Mouse (Mus musculus): Measurements from ENCODE around the gene Ccdc171.

GRCm38 (mm10) chr4:83519807-83520206, 5.5 kb upstream of the Ccdc171 start:
- TF ChIP-seq POLR2A (IDR thresholded peaks at IDR 0.05; ENCODE audit: borderline replicate concordance, extremely low read depth, low read depth, low read length): no peak
- TF ChIP-seq CTCF (IDR thresholded peaks at IDR 0.05; ENCODE audit: insufficient read depth, low read length): no peak

Data from lung, adult 2 months (tissue).